Mouse (Mus musculus) stomach, postnatal 0 days (tissue): Measurements from ENCODE around the gene Lrriq4.

Experiments
- CTCF ChIP-seq: IDR thresholded peaks from 2 replicates; pipeline ENCODE4 v1.5.1; 2016; ENCODE audit warnings: antibody characterized with exemption, low read depth, mild to moderate bottlenecking, moderate library complexity
- EP300 ChIP-seq: optimal IDR thresholded peaks from 2 replicates; pipeline ENCODE3; 2016; ENCODE audit warnings: antibody characterized with exemption

- TF ChIP-seq EP300: no peak
- no peak for TF ChIP-seq CTCF
These were observed 41.1 kb upstream of the Lrriq4 start for GRCm38 (mm10) chr3:30603256-30603655.
